Mouse (Mus musculus): ENCODE measurements around the gene Cox20. TPM values are rescaled to one million over a fixed set of nuclear protein-coding genes. Genes with fewer than 3 reads are reported as not detected.
A peak's percentile ranks its signal among the peaks of the same experiment; 100 is the strongest.
"Not testable (repeated sequence)": the region's sequence is repeated elsewhere in the genome, so short reads cannot be mapped to it uniquely, and the experiment has no call there.

Cox20 gene
- polyA plus RNA-seq (2012; rRNA removed), result 77.2 and 84.8 TPM in 2 replicates

DNA sequence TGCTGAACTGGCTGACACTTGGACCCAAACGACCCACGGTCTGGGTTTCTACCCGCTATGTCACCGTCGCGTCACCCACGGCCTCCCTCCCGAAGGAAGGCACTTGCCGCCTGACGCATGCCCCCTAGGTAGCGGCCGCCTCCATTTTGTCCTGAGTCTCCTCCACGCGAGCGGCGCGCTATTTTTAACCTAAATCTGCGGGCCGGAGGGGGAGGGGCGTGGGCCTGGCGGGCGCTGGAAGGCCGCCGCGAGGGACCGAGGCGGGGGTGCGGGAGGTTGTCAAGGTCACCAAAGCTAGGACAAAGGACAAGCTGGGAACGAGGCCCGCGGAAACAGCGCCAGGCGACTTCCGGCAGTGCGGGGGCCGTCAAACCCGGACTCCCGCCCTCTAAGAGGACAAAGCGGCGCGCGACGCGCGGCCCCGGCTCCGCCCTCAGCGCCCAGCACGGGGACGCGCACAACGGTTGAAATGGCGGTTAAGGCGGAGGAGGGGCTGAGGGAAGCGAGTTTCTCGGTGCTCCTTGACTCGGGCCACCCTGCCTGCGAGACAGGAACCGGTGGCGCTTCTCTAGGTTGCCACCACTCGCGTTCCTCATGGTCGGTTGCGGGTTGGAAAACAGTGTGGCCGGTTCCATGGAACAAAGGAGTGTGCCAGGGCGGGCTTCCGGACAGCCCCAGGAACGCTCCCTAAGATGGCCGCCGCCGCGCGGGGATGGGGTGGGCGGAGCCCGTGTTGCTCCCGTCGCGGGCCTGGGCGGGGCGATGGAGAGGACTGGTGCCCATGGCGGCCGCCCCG is at the start of gene Cox20:
Cox20 (plus strand) TSS at position 742 of the 796 bp plus-strand sequence.
- peak; percentile 96 for DNase-seq (ENCODE audit: low spot score)

DNA sequence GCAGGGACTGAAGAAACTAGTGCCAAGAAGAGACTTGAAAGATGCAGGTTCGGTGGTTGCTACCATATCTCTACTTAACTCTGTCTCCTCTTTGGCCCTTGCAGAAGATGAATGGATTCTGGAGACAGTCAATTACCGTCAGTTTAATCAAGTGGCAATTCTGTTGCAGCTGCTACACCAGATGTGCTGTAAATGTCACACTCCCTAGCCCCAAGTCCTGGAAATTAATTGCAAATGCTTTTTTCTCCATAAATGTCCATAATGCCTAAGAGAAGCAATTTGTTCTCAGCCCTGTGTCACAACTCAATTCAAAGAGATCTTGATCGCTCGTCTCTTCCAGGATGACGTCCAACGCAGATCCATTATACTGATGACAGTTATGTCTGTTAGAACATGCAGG is 48.3 kb upstream of the Cox20 start:
- DNase-seq (ENCODE audit: low spot score), result no peak

GRCm38 (mm10) chr1:178275174-178275730 is 43.7 kb upstream of the Cox20 start:
- no peak for DNase-seq (ENCODE audit: low spot score)

GRCm38 (mm10) chr1:178275738-178276053 is 43.2 kb upstream of the Cox20 start:
- no peak for DNase-seq (ENCODE audit: low spot score)

DNA sequence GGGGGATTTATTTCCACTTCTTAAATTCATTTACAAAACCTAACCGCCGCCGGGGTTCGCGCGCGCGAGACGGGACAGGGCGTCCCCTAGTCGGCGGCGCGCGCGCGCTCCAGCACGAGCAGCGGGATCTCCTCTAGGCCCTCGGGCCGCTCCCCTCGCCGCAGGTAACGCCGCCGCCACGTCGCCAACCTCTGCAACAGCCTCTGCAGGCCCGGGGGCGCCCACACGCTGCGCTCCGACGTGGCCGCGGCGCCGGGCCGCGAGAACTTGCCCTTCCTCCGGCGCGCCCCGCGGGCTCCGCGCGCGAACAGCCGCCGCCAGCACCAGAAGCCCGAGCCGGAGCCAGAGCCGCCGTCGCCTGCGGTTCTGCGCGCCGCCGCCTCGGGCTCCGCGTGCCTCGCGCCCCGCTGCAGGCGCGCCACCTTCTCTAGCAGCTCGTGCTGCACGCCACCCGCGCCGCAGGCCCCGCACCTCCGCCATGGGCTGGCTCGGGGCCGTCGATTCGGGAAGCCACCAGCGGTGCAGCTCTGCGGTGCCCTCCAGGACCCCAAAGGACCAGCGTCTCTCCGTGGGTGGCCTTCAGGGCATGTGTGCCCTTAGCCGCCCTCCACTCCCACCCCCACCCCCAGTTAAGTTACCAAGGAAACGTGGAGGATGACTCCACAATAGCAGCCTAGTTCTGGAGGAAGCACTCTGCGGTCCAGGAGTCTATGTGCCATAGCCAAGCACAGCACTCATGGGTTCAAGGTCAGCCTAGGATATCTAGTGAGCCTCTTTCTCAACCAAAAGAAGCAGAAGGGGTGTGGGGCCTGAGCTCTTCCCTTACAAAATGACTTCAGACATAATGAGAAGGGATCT is 42.6 kb upstream of the Cox20 start:
- DNase-seq (ENCODE audit: low spot score), result peak; percentile 40

- DNase-seq (ENCODE audit: low spot score), result not testable (repeated sequence)
Measured at GRCm38 (mm10) chr1:178283314-178283713, 35.6 kb upstream of the Cox20 start.

- no peak for DNase-seq (ENCODE audit: low spot score)
Measured at GRCm38 (mm10) chr1:178283946-178284720, 34.8 kb upstream of the Cox20 start.

DNA sequence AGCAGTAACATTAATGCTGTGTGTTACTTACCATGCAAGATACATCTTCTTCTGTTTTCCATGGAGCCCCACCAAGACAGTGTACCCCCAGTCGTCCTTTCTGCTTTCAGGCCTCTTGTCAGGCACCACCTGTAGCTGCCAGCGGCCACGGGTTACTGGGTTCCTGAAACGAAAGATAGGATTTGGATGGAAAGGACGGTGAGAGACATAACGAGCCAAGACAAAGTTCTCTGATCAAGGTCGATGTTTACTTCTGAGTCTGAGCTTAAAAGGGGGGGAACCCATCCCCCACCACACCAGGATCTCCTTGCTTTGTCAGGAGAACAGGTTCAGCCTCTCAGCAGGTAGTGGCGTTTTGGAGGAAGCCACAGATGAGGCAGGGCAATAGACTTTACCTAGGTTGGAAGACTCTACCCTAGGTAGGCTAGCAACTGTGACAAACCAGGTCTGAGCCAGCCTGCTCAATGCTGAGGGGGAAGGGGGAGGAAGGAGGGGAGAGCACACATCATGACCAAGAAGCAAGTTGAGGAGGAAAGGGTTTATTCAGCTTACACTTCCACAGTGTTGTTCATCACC is 31.2 kb upstream of the Cox20 start:
- no peak for DNase-seq (ENCODE audit: low spot score)

- no peak for DNase-seq (ENCODE audit: low spot score)
Measured at GRCm38 (mm10) chr1:178291716-178292115, 27.2 kb upstream of the Cox20 start.

GRCm38 (mm10) chr1:178294051-178294450 is 24.9 kb upstream of the Cox20 start:
- no peak for DNase-seq (ENCODE audit: low spot score)

GRCm38 (mm10) chr1:178301261-178301660 is 17.7 kb upstream of the Cox20 start:
- DNase-seq (ENCODE audit: low spot score), result not testable (repeated sequence)

DNA sequence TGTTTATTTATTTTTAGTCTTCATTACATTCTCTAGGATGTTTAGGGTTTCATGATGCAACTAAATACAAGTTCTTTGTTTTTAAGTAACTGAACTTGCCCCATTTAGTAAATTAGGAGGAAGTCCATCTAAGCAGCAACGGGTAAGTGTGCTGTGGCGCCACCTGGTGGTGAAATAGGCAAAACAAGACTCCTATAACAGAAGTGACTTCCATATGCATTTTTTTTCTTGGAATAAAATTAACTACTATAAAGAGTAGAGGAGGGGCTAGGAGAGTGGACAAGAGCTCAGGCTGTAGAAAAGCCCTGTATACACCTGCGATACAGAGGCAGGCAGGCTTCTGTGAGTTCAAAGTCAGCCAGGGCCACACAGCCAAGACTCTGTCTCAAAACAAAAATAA is 15.5 kb upstream of the Cox20 start:
- DNase-seq (ENCODE audit: low spot score), result peak; percentile 44

- no peak for DNase-seq (ENCODE audit: low spot score)
Measured at GRCm38 (mm10) chr1:178309487-178309886, 9.4 kb upstream of the Cox20 start.

DNA sequence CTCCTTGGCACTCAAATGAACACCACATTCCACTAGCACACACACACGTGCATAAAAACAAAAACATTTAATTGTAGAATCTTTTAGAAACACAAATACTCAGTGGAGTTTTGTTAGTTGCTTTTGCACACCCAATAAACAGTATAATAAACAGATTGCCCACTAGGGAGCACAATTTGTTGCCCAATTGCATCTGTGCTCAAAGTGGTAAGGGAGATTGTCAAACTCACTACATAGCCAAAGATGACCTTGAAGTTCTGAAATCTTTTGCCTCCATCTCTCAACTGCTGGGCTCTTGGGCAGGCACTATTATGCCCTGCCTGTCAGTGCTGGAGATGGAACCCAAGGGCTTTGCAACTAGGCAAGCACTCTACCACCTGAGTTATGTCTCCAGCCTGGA is 8.8 kb upstream of the Cox20 start:
- no peak for DNase-seq (ENCODE audit: low spot score)

DNA sequence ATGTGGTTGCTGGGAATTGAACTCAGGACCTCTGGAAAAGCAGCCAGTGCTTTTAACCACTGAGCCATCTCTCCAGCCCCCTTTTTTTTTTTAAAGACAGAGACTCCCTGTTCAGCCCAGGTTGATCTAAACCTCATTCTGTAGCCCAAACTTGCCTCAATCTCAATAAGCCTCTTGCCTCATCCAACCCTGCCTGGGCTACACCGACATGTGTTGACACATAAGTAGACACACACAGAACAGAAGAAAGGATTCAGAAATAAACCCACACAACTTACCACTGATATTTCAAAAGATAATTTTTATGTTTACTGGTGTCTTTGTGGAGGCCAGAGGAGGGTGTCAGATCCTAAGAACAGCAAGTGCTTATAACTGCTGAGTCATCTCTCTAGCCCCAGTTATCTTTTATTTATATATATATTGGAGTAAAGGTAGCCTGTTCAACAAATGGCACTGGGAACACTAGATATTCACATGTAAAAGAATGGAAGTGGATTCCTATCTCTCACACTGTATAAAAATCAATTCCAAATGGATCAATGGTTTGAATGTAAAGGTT is 5.8 kb upstream of the Cox20 start:
- DNase-seq (ENCODE audit: low spot score), result no peak

- no peak for DNase-seq (ENCODE audit: low spot score)
Measured at GRCm38 (mm10) chr1:178314236-178314635, 4.7 kb upstream of the Cox20 start.

- DNase-seq (ENCODE audit: low spot score), result no peak
Measured at GRCm38 (mm10) chr1:178317275-178318001, 1.5 kb upstream of the Cox20 start.

- no peak for DNase-seq (ENCODE audit: low spot score)
Measured at GRCm38 (mm10) chr1:178318002-178318388, 935 bp upstream of the Cox20 start.

DNA sequence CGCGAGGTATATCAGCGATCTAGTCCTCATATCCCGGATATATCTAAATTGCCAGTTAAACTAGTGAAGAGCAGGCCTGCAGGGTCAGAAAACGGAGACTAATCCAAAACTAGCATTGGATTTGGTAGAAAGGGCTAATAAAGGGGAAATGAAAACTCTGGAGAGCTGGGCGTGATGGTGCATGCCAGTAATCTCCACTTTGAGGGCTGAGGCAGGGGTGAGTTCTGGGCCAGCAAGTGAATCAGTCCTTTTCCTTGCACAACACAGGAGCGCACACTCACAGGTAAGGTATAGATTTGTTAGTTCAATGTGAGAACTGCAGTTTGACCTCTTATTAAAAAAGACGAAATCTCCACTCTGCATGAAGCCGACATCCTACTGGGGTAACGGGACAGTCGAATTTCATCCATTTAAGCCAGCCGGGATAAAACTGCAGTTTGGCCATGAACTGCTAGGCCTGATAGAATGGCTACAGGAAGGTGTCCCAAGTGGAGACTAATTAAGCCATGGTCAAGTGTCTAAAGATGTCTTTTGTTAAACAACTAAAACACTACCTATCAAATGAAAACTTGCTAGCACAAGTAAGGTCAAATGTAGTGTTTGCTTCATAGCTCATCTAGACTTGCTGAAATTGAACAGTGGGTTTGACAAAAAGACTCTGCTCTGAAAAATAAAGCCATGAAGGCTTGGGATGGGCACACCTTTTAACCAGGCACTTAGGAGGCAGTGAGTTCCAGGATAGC is 536 bp downstream of the Cox20 start:
- peak; percentile 30 for DNase-seq (ENCODE audit: low spot score)
